Mouse (Mus musculus): ENCODE data around the gene Eno3. TPM values are rescaled to one million over a fixed set of nuclear protein-coding genes. Genes with fewer than 3 reads are reported as not detected.

The Eno3 gene
- polyA plus RNA-seq, 1 experiment = 15.3 TPM

GRCm38 (mm10) chr11:70654923-70655570 is 2.0 kb upstream of the Eno3 start:
- peaks cover 32% of the 10 kb centered on the region for H3K36me3 ChIP-seq (ENCODE audit: control insufficient read depth, insufficient read depth, low read length)
- peak; percentile 76 for DNase-seq (ENCODE audit: low read depth in 1 of 2, low spot score in 2 of 2)
- peak overlapping the region; percentile 97 for H3K27ac ChIP-seq (ENCODE audit: insufficient read depth, low read length)
- TF ChIP-seq CTCF (IDR thresholded peaks at IDR 0.05; ENCODE audit: extremely low read depth, insufficient read depth, insufficient read length, insufficient replicate concordance) = no peak
- TF ChIP-seq POLR2A (IDR thresholded peaks at IDR 0.05; ENCODE audit: low read depth, low read length) = peak; percentile 91
- peak overlapping the region; percentile 74 for H3K4me3 ChIP-seq (ENCODE audit: extremely low read depth, insufficient read depth, insufficient read length)
- no peaks in the 10 kb centered on the region for H3K27me3 ChIP-seq (ENCODE audit: control insufficient read depth, insufficient read depth, low read length)
- WGBS = under 1% methylated on average over 48 of the region's 48 CpGs
- peaks cover 28% of the 10 kb centered on the region; the same call in 1 of the 2 replicates for H3K4me1 ChIP-seq (ENCODE audit: control insufficient read depth, insufficient read depth, insufficient read length)

- DNase-seq (ENCODE audit: low read depth in 1 of 2, low spot score in 2 of 2) = peak in 1 of 2 experiments; percentile 49
- TF ChIP-seq CTCF (IDR thresholded peaks at IDR 0.05; ENCODE audit: extremely low read depth, insufficient read depth, insufficient read length, insufficient replicate concordance) = no peak
- H3K27me3 ChIP-seq (ENCODE audit: control insufficient read depth, insufficient read depth, low read length) = no peaks in the 10 kb centered on the region
- H3K36me3 ChIP-seq (ENCODE audit: control insufficient read depth, insufficient read depth, low read length) = peaks cover 28% of the 10 kb centered on the region
- H3K27ac ChIP-seq (ENCODE audit: insufficient read depth, low read length) = peak overlapping the region; percentile 97
- WGBS = 4% methylated on average over 60 of the region's 61 CpGs
- peaks cover 25% of the 10 kb centered on the region; the same call in 1 of the 2 replicates for H3K4me1 ChIP-seq (ENCODE audit: control insufficient read depth, insufficient read depth, insufficient read length)
- peak overlapping the region; percentile 74 for H3K4me3 ChIP-seq (ENCODE audit: extremely low read depth, insufficient read depth, insufficient read length)
Observed at GRCm38 (mm10) chr11:70655571-70656455, 1.2 kb upstream of the Eno3 start.

GRCm38 (mm10) chr11:70656456-70656927 is 510 bp upstream of the Eno3 start:
- no peak for DNase-seq (ENCODE audit: low read depth in 1 of 2, low spot score in 2 of 2)
- H3K27ac ChIP-seq (ENCODE audit: insufficient read depth, low read length) = peak overlapping the region; percentile 97
- peaks cover 22% of the 10 kb centered on the region; the same call in 1 of the 2 replicates for H3K4me1 ChIP-seq (ENCODE audit: control insufficient read depth, insufficient read depth, insufficient read length)
- peak overlapping the region; percentile 74; the same call in 1 of the 2 replicates for H3K4me3 ChIP-seq (ENCODE audit: extremely low read depth, insufficient read depth, insufficient read length)
- no peaks in the 10 kb centered on the region for H3K27me3 ChIP-seq (ENCODE audit: control insufficient read depth, insufficient read depth, low read length)
- WGBS = 54% methylated on average over 16 of the region's 16 CpGs
- H3K36me3 ChIP-seq (ENCODE audit: control insufficient read depth, insufficient read depth, low read length) = peaks cover 22% of the 10 kb centered on the region
- TF ChIP-seq CTCF (IDR thresholded peaks at IDR 0.05; ENCODE audit: extremely low read depth, insufficient read depth, insufficient read length, insufficient replicate concordance) = no peak
- TF ChIP-seq POLR2A (IDR thresholded peaks at IDR 0.05; ENCODE audit: low read depth, low read length) = no peak

GRCm38 (mm10) chr11:70657573-70657972 is 571 bp downstream of the Eno3 start:
- TF ChIP-seq POLR2A (IDR thresholded peaks at IDR 0.05; ENCODE audit: low read depth, low read length) (no peak), CTCF (IDR thresholded peaks at IDR 0.05; ENCODE audit: extremely low read depth, insufficient read depth, insufficient read length, insufficient replicate concordance) (no peak)
- DNase-seq (ENCODE audit: low read depth in 1 of 2, low spot score in 2 of 2) = no peak
- WGBS = 48% methylated on average over 6 of the region's 6 CpGs
- peaks cover 22% of the 10 kb centered on the region; the same call in 1 of the 2 replicates for H3K4me1 ChIP-seq (ENCODE audit: control insufficient read depth, insufficient read depth, insufficient read length)
- no peak overlapping the region for H3K27ac ChIP-seq (ENCODE audit: insufficient read depth, low read length)
- H3K36me3 ChIP-seq (ENCODE audit: control insufficient read depth, insufficient read depth, low read length) = peaks cover 14% of the 10 kb centered on the region
- H3K27me3 ChIP-seq (ENCODE audit: control insufficient read depth, insufficient read depth, low read length) = no peaks in the 10 kb centered on the region
- H3K4me3 ChIP-seq (ENCODE audit: extremely low read depth, insufficient read depth, insufficient read length) = no peak overlapping the region

GRCm38 (mm10) chr11:70657991-70658390 is 989 bp downstream of the Eno3 start:
- 84% methylated on average over 9 of the region's 9 CpGs for WGBS
- H3K36me3 ChIP-seq (ENCODE audit: control insufficient read depth, insufficient read depth, low read length) = peaks cover 14% of the 10 kb centered on the region
- no peak for DNase-seq (ENCODE audit: low read depth in 1 of 2, low spot score in 2 of 2)
- no peaks in the 10 kb centered on the region for H3K27me3 ChIP-seq (ENCODE audit: control insufficient read depth, insufficient read depth, low read length)
- TF ChIP-seq POLR2A (IDR thresholded peaks at IDR 0.05; ENCODE audit: low read depth, low read length) (no peak), CTCF (IDR thresholded peaks at IDR 0.05; ENCODE audit: extremely low read depth, insufficient read depth, insufficient read length, insufficient replicate concordance) (no peak)
- no peak overlapping the region for H3K4me3 ChIP-seq (ENCODE audit: extremely low read depth, insufficient read depth, insufficient read length)
- H3K4me1 ChIP-seq (ENCODE audit: control insufficient read depth, insufficient read depth, insufficient read length) = peaks cover 22% of the 10 kb centered on the region; the same call in 1 of the 2 replicates
- H3K27ac ChIP-seq (ENCODE audit: insufficient read depth, low read length) = no peak overlapping the region

GRCm38 (mm10) chr11:70658521-70658920 is 1.5 kb downstream of the Eno3 start:
- Histone ChIP-seq H3K27me3 (ENCODE audit: control insufficient read depth, insufficient read depth, low read length) (no peaks in the 10 kb centered on the region), H3K27ac (ENCODE audit: insufficient read depth, low read length) (no peak overlapping the region), H3K4me3 (ENCODE audit: extremely low read depth, insufficient read depth, insufficient read length) (no peak overlapping the region), H3K4me1 (ENCODE audit: control insufficient read depth, insufficient read depth, insufficient read length) (peaks cover 22% of the 10 kb centered on the region; the same call in 1 of the 2 replicates), H3K36me3 (ENCODE audit: control insufficient read depth, insufficient read depth, low read length) (peaks cover 12% of the 10 kb centered on the region)
- 62% methylated on average over 5 of the region's 5 CpGs for WGBS
- TF ChIP-seq POLR2A (IDR thresholded peaks at IDR 0.05; ENCODE audit: low read depth, low read length) (no peak), CTCF (IDR thresholded peaks at IDR 0.05; ENCODE audit: extremely low read depth, insufficient read depth, insufficient read length, insufficient replicate concordance) (no peak)
- no peak for DNase-seq (ENCODE audit: low read depth in 1 of 2, low spot score in 2 of 2)

Data from spleen, adult 2 months (tissue).